Mouse (Mus musculus) adrenal gland, postnatal 10 days (tissue): Measurements from ENCODE around the gene Notch2. TPM values are rescaled to one million over a fixed set of nuclear protein-coding genes. Genes with fewer than 3 reads are reported as not detected.
"Not testable (repeated sequence)": the region's sequence is repeated elsewhere in the genome, so short reads cannot be mapped to it uniquely, and the experiment has no call there.

Experiments
- DNase-seq: peaks from one replicate; pipeline ENCODE4 v3.0.0; 2021; ENCODE audit warnings: mixed read lengths
- total RNA-seq, 2 experiments: library from RNA; stranded (reverse); gene quantifications; 2 replicates each; pipeline ENCODE4 v1.2.3; 2021

Gene Notch2
- total RNA-seq, 2 experiments from 2014 or later, result 37.0 to 48.5 TPM

GRCm38 (mm10) chr3:98104851-98105471 is 91.6 kb downstream of the Notch2 start:
- DNase-seq, result no peak

GRCm38 (mm10) chr3:98105496-98105895 is 92.2 kb downstream of the Notch2 start:
- no peak for DNase-seq

GRCm38 (mm10) chr3:98106115-98106514 is 92.8 kb downstream of the Notch2 start:
- DNase-seq, result no peak

GRCm38 (mm10) chr3:98106590-98107313 is 93.4 kb downstream of the Notch2 start:
- DNase-seq, result no peak

GRCm38 (mm10) chr3:98108416-98108815 is 95.1 kb downstream of the Notch2 start:
- no peak for DNase-seq

- no peak for DNase-seq
These were observed 95.5 kb downstream of the Notch2 start for GRCm38 (mm10) chr3:98108866-98109265.

GRCm38 (mm10) chr3:98110610-98111009 is 97.3 kb downstream of the Notch2 start:
- no peak for DNase-seq

GRCm38 (mm10) chr3:98118252-98118651 is 104.9 kb downstream of the Notch2 start:
- no peak for DNase-seq

GRCm38 (mm10) chr3:98119338-98119737 is 106.0 kb downstream of the Notch2 start:
- DNase-seq, result no peak

- DNase-seq, result no peak
These were observed 107.6 kb downstream of the Notch2 start for GRCm38 (mm10) chr3:98120884-98121283.

- no peak for DNase-seq
These were observed 114.4 kb downstream of the Notch2 start for GRCm38 (mm10) chr3:98127775-98128174.

- DNase-seq, result no peak
These were observed 115.4 kb downstream of the Notch2 start for GRCm38 (mm10) chr3:98128716-98129115.

GRCm38 (mm10) chr3:98132140-98132539 is 118.8 kb downstream of the Notch2 start:
- not testable (repeated sequence) for DNase-seq

GRCm38 (mm10) chr3:98132636-98133035 is 119.3 kb downstream of the Notch2 start:
- DNase-seq, result no peak

GRCm38 (mm10) chr3:98141456-98141855 is 128.1 kb downstream of the Notch2 start:
- DNase-seq, result no peak

- no peak for DNase-seq
These were observed 129.5 kb downstream of the Notch2 start for GRCm38 (mm10) chr3:98142862-98143261.

- no peak for DNase-seq
These were observed 131.9 kb downstream of the Notch2 start for GRCm38 (mm10) chr3:98145204-98145603.

GRCm38 (mm10) chr3:98146471-98147410 is 133.4 kb downstream of the Notch2 start:
- DNase-seq, result no peak

- peak; percentile 68 for DNase-seq
These were observed 134.4 kb downstream of the Notch2 start for GRCm38 (mm10) chr3:98147706-98148105.

GRCm38 (mm10) chr3:98149881-98150280 is 136.6 kb downstream of the Notch2 start:
- no peak for DNase-seq

GRCm38 (mm10) chr3:98151016-98151415 is 137.7 kb downstream of the Notch2 start:
- DNase-seq, result no peak

- DNase-seq, result no peak
These were observed 140.1 kb downstream of the Notch2 start for GRCm38 (mm10) chr3:98153460-98153859.

GRCm38 (mm10) chr3:98156158-98156557 is 142.8 kb downstream of the Notch2 start:
- no peak for DNase-seq
